Mouse (Mus musculus): ENCODE results near the gene Car5a. TPM values are rescaled to one million over a fixed set of nuclear protein-coding genes. Genes with fewer than 3 reads are reported as not detected.

The Car5a gene
- total and polyA plus RNA-seq, 3 experiments = 0.08 TPM; not detected in 2

DNA sequence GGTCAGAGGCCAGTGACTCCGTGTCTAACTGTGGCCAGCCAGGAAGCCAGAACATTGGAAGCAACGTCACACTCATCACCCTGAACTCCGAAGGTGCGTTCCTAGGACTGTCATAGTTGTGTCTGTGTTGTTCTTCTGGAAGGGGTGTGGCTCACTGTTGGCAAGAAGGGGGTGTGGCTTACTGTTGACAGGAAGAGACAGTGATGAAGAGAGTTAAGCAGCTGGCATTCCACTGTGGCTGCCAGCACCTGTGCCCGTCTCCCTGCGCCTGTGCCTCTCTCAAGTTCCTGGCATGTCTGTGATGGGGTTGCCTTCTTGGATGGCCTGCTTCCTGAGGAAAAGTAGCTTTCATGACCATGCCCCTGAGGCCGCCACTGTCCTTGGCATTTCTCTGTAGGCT lies 46.9 kb upstream of the Car5a start:
- Histone ChIP-seq H3K9ac (ENCODE audit: control insufficient read depth, low read depth, low read length, poor library complexity, severe bottlenecking) (no peak overlapping the region), H3K9me3 (replicated peaks; ENCODE audit: insufficient read depth, low read length) (no peaks in the 10 kb centered on the region), H3K79me2 (ENCODE audit: control insufficient read depth, insufficient read depth, low read length, poor library complexity) (no peaks in the 10 kb centered on the region), H3K36me3 (ENCODE audit: control insufficient read depth in 1 of 2, insufficient read depth in 2 of 2, low read length in 2 of 2) (no peaks in the 10 kb centered on the region; a peak in 1 of 4 replicates), H3K4me1 (ENCODE audit: control insufficient read depth in 1 of 2, insufficient read depth in 2 of 2, low read length in 2 of 2) (no peaks in the 10 kb centered on the region), H3K4me3 (ENCODE audit: control insufficient read depth in 1 of 2, insufficient read depth in 1 of 2, low read depth in 2 of 2, low read length in 2 of 2) (no peak overlapping the region), H3K27ac (ENCODE audit: control insufficient read depth, low read depth, low read length) (no peak overlapping the region), H3K27me3 (ENCODE audit: control insufficient read depth in 1 of 2, insufficient read depth in 2 of 2, low read length in 2 of 2) (no peaks in the 10 kb centered on the region)
- peak; percentile 11 for DNase-seq (ENCODE audit: low read depth, low spot score)
- no peak for TF ChIP-seq CHD1 (IDR thresholded peaks at IDR 0.05; ENCODE audit: low read depth, low read length)
- no peak for TF ChIP-seq MAX (IDR thresholded peaks at IDR 0.05; ENCODE audit: low read length)
- TF ChIP-seq ZMIZ1 (IDR thresholded peaks at IDR 0.05; ENCODE audit: low read depth, low read length) = no peak
- no peak for TF ChIP-seq ZC3H11A (IDR thresholded peaks at IDR 0.05; ENCODE audit: low read depth, low read length)
- no peak for TF ChIP-seq GATA1 (IDR thresholded peaks at IDR 0.05; ENCODE audit: low read depth, low read length)
- no peak for TF ChIP-seq MEF2A (IDR thresholded peaks at IDR 0.05; ENCODE audit: extremely low read depth, insufficient replicate concordance, low read depth, low read length, poor library complexity, severe bottlenecking)
- TF ChIP-seq SIN3A (IDR thresholded peaks at IDR 0.05; ENCODE audit: low read length) = no peak
- no peak for TF ChIP-seq TAL1 (IDR thresholded peaks at IDR 0.05; ENCODE audit: low read length)

DNA sequence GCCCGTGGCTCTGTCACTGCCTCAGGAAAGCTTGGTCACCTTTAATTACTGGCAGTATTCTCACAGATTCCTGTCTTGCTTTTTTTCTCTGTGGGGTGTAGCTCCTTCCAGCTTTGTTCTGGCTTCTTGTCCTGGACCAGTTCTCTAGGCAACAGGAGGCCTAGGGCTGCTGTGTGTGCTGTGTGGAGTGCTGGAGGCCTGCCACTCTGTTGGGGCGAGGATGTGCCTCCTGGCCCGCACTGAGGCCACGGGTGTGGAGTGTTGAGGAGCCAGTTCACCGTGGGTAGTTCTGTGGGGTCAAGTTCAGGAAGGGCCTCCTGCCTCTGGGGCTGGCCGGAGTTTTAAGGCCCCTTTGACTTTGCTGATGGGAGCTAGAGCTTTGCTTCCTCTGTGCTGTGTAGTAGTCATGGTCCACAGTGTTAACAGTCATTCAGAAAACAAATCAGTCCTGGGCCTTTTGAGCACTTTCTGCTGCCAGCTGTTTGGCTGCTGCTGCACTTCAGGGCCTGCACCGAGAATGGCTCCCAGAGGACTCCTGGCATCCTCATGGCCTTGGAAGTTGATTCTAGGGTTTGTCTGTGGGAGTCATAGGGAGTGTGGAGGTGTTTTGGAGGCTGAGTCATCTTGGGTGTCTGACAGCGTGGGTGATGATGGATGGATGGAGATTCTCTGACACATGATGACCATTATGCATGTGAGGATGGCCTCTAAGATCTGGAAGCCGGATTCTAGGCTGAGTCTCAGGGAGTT lies 46.0 kb upstream of the Car5a start:
- TF ChIP-seq MYC (IDR thresholded peaks at IDR 0.05; ENCODE audit: low read depth, low read length) (no peak), KAT2A (conservative IDR thresholded peaks at IDR 0.05; ENCODE audit: low read depth, low read length) (no peak), BHLHE40 (IDR thresholded peaks at IDR 0.05; ENCODE audit: borderline replicate concordance, low read depth, low read length) (no peak)
- Histone ChIP-seq H3K79me2 (ENCODE audit: control insufficient read depth, insufficient read depth, low read length, poor library complexity) (no peaks in the 10 kb centered on the region), H3K4me1 (ENCODE audit: control insufficient read depth in 1 of 2, insufficient read depth in 2 of 2, low read length in 2 of 2) (no peaks in the 10 kb centered on the region), H3K36me3 (ENCODE audit: control insufficient read depth in 1 of 2, insufficient read depth in 2 of 2, low read length in 2 of 2) (no peaks in the 10 kb centered on the region; a peak in 1 of 4 replicates), H3K9ac (ENCODE audit: control insufficient read depth, low read depth, low read length, poor library complexity, severe bottlenecking) (no peak overlapping the region), H3K9me3 (replicated peaks; ENCODE audit: insufficient read depth, low read length) (no peaks in the 10 kb centered on the region), H3K4me3 (ENCODE audit: control insufficient read depth in 1 of 2, insufficient read depth in 1 of 2, low read depth in 2 of 2, low read length in 2 of 2) (no peak overlapping the region), H3K27me3 (ENCODE audit: control insufficient read depth in 1 of 2, insufficient read depth in 2 of 2, low read length in 2 of 2) (no peaks in the 10 kb centered on the region), H3K27ac (ENCODE audit: control insufficient read depth, low read depth, low read length) (no peak overlapping the region)
- DNase-seq (ENCODE audit: low read depth, low spot score) = no peak

DNA sequence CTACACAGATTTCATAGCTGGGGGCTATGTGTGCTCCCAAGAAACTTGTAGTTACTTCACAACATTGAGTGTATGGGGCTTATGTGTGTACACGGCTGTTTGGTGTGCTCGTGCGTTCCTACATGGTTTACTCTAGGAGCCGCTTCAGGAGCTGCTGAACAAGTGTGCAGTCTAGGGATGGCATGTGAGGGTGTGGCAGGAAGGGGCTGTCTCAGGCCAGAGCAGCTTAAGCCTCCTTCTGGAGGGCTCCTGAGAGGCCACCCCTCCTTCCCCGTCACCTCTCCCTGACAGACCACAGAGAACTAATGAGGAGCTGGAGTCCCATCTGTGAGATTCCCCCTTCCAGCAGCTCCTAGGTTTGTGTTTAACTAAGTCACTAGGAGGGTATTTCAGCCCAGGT lies 43.2 kb upstream of the Car5a start:
- H3K79me2 ChIP-seq (ENCODE audit: control insufficient read depth, insufficient read depth, low read length, poor library complexity) = no peaks in the 10 kb centered on the region
- DNase-seq (ENCODE audit: low read depth, low spot score) = no peak
- H3K9ac ChIP-seq (ENCODE audit: control insufficient read depth, low read depth, low read length, poor library complexity, severe bottlenecking) = no peak overlapping the region
- H3K27ac ChIP-seq (ENCODE audit: control insufficient read depth, low read depth, low read length) = no peak overlapping the region
- H3K4me3 ChIP-seq (ENCODE audit: control insufficient read depth in 1 of 2, insufficient read depth in 1 of 2, low read depth in 2 of 2, low read length in 2 of 2) = no peak overlapping the region
- TF ChIP-seq RCOR1 (IDR thresholded peaks at IDR 0.05; ENCODE audit: low read depth, low read length) (no peak), GATA1 (IDR thresholded peaks at IDR 0.05; ENCODE audit: low read depth, low read length) (no peak), BHLHE40 (IDR thresholded peaks at IDR 0.05; ENCODE audit: borderline replicate concordance, low read depth, low read length) (no peak), USF1 (IDR thresholded peaks at IDR 0.05; ENCODE audit: low read depth, low read length) (no peak), MYC (IDR thresholded peaks at IDR 0.05; ENCODE audit: low read depth, low read length) (no peak), MAZ (IDR thresholded peaks at IDR 0.05; ENCODE audit: low read depth, low read length) (no peak), TCF12 (IDR thresholded peaks at IDR 0.05; ENCODE audit: low read depth, low read length) (no peak), POLR2AphosphoS2 (IDR thresholded peaks at IDR 0.05; ENCODE audit: low read length) (no peak), MAX (IDR thresholded peaks at IDR 0.05; ENCODE audit: low read length) (no peak), MEF2A (IDR thresholded peaks at IDR 0.05; ENCODE audit: extremely low read depth, insufficient replicate concordance, low read depth, low read length, poor library complexity, severe bottlenecking) (no peak), EP300 (IDR thresholded peaks at IDR 0.05; ENCODE audit: low read depth in 1 of 2, low read length in 2 of 2) (no peak), MYB (IDR thresholded peaks at IDR 0.05; ENCODE audit: low read depth, low read length) (no peak), TAL1 (IDR thresholded peaks at IDR 0.05; ENCODE audit: low read length) (no peak), ZKSCAN1 (IDR thresholded peaks at IDR 0.05; ENCODE audit: low read depth, low read length) (no peak), ZMIZ1 (IDR thresholded peaks at IDR 0.05; ENCODE audit: low read depth, low read length) (no peak), MAFK (IDR thresholded peaks at IDR 0.05; ENCODE audit: borderline replicate concordance, low read depth, low read length) (no peak), NELFE (IDR thresholded peaks at IDR 0.05; ENCODE audit: low read depth, low read length) (no peak), CTCF (IDR thresholded peaks at IDR 0.05 in 2 of 3, conservative IDR thresholded peaks at IDR 0.05 in 1 of 3; ENCODE audit: control insufficient read depth in 1 of 3, insufficient read depth in 1 of 3, low read depth in 2 of 3, low read length in 3 of 3, poor library complexity in 1 of 3, severe bottlenecking in 1 of 3) (no peak), UBTF (IDR thresholded peaks at IDR 0.05; ENCODE audit: borderline replicate concordance, insufficient read depth, low read depth, low read length) (no peak)
- H3K36me3 ChIP-seq (ENCODE audit: control insufficient read depth in 1 of 2, insufficient read depth in 2 of 2, low read length in 2 of 2) = peaks cover 0 to 2% of the 10 kb centered on the region in 2 experiments; a peak in 2 of 4 replicates
- no peaks in the 10 kb centered on the region for H3K9me3 ChIP-seq (replicated peaks; ENCODE audit: insufficient read depth, low read length)
- no peaks in the 10 kb centered on the region for H3K4me1 ChIP-seq (ENCODE audit: control insufficient read depth in 1 of 2, insufficient read depth in 2 of 2, low read length in 2 of 2)
- H3K27me3 ChIP-seq (ENCODE audit: control insufficient read depth in 1 of 2, insufficient read depth in 2 of 2, low read length in 2 of 2) = no peaks in the 10 kb centered on the region
